Mouse (Mus musculus) neural tube, embryonic 15.5 days (tissue): ENCODE results near the gene Rubcn. TPM values are rescaled to one million over a fixed set of nuclear protein-coding genes. Genes with fewer than 3 reads are reported as not detected.
"Not testable (repeated sequence)": the region's sequence is repeated elsewhere in the genome, so short reads cannot be mapped to it uniquely, and the experiment has no call there.

Source experiments
- ATAC-seq: fragments of 200-750 bp; cut with Nextera tagmentation; 2 replicates; pipeline ENCODE4 v1.8.0; 2017; ENCODE audit warnings: mild to moderate bottlenecking, moderate TSS enrichment, moderate library complexity; ENCODE audit not compliant: low FRiP score
- H3K27ac ChIP-seq: fragments of 300-500 bp; sonication (generic); replicated peaks from 2 replicates; pipeline ENCODE4 v1.5.1; 2015; ENCODE audit warnings: mild to moderate bottlenecking, inconsistent platforms
- H3K27me3 ChIP-seq: fragments of 300-500 bp; sonication (generic); replicated peaks from 2 replicates; pipeline ENCODE4 v1.6.1; 2015; ENCODE audit warnings: inconsistent platforms
- H3K36me3 ChIP-seq: fragments of 300-500 bp; sonication (generic); 2 replicates; pipeline ENCODE4 v1.6.1; 2015; ENCODE audit warnings: inconsistent platforms
- H3K4me1 ChIP-seq: fragments of 300-500 bp; sonication (generic); 2 replicates; pipeline ENCODE4 v1.6.1; 2015; ENCODE audit warnings: inconsistent platforms
- H3K4me2 ChIP-seq: fragments of 300-500 bp; sonication (generic); 2 replicates; pipeline ENCODE4 v1.6.1; 2015; ENCODE audit warnings: inconsistent platforms, mild to moderate bottlenecking, moderate library complexity
- H3K4me3 ChIP-seq: fragments of 300-500 bp; sonication (generic); replicated peaks from 2 replicates; pipeline ENCODE4 v1.5.1; 2015; ENCODE audit warnings: mild to moderate bottlenecking, inconsistent platforms
- H3K9ac ChIP-seq: fragments of 300-500 bp; sonication (generic); replicated peaks from 2 replicates; pipeline ENCODE4 v1.6.1; 2015; ENCODE audit warnings: mild to moderate bottlenecking, inconsistent platforms
- H3K9me3 ChIP-seq: fragments of 300-500 bp; sonication (generic); replicated peaks from 2 replicates; pipeline ENCODE4 v1.6.1; 2016; ENCODE audit warnings: inconsistent platforms
- whole genome bisulfite sequencing: fragments of 180-500 bp; shearing (Covaris S2); methylation state at CpG from one replicate; pipeline ENCODE4 v1.1.7; 2015; ENCODE audit warnings: mixed read lengths; 5-methylcytosine and 5-hydroxymethylcytosine counted together
- polyA plus RNA-seq: library from polyadenylated mRNA; unstranded; fragments of >200 nt; fragmentation: Nextera tagmentation; extraction: Ambion mirVana; gene quantifications from 2 replicates; pipeline ENCODE4 v1.2.1, GENCODE M21; 2015

The Rubcn gene
- polyA plus RNA-seq, 1 experiment from 2014 or later, result 31.9 TPM

DNA sequence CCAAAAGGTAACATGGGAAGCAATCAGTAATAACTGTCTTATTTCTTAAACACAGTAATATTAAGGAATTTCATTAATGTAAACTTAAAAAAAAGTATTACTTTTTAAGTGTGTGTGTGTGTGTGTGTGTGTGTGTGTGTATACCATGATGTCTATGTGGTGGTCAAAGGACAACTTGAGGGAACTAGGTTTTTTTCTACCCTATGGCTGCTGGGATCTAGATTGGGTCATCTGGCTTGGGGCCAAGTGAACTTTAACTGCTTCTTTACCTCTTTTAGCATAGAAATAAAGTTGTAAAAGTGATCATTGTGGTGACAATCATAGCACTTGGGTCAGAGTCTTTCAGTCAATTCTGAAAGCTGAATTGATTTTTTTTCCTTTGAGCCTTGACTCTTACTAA lies 18.6 kb upstream of the Rubcn start:
- Histone ChIP-seq H3K4me3 (no peak overlapping the region), H3K4me2 (no peak overlapping the region), H3K4me1 (no peaks in the 10 kb centered on the region), H3K27me3 (no peaks in the 10 kb centered on the region), H3K27ac (no peak overlapping the region), H3K9ac (no peak overlapping the region), H3K36me3 (peaks cover 52% of the 10 kb centered on the region), H3K9me3 (no peaks in the 10 kb centered on the region)
- no peak for ATAC-seq

- H3K9ac ChIP-seq, result no peak overlapping the region
- no peak overlapping the region for H3K27ac ChIP-seq
- H3K4me3 ChIP-seq, result no peak overlapping the region
- WGBS, result 63% methylated on average over 2 of the region's 2 CpGs
- no peaks in the 10 kb centered on the region for H3K9me3 ChIP-seq
- H3K36me3 ChIP-seq, result peaks cover 53% of the 10 kb centered on the region
- no peak overlapping the region for H3K4me2 ChIP-seq
- H3K4me1 ChIP-seq, result no peaks in the 10 kb centered on the region
- H3K27me3 ChIP-seq, result no peaks in the 10 kb centered on the region
- no peak for ATAC-seq
Observed at GRCm38 (mm10) chr16:32889881-32890280, 12.3 kb upstream of the Rubcn start.

GRCm38 (mm10) chr16:32887996-32888395 lies 10.4 kb upstream of the Rubcn start:
- no peaks in the 10 kb centered on the region for H3K27me3 ChIP-seq

GRCm38 (mm10) chr16:32881538-32881937 lies 4.0 kb upstream of the Rubcn start:
- H3K4me1 ChIP-seq, result peaks cover 34% of the 10 kb centered on the region
- H3K4me3 ChIP-seq, result no peak overlapping the region
- peaks cover 9% of the 10 kb centered on the region; the same call in 1 of the 2 replicates for H3K36me3 ChIP-seq
- 87% methylated on average over 7 of the region's 7 CpGs for WGBS
- H3K9me3 ChIP-seq, result no peaks in the 10 kb centered on the region
- ATAC-seq, result no peak
- no peak overlapping the region for H3K4me2 ChIP-seq
- no peak overlapping the region for H3K9ac ChIP-seq
- H3K27ac ChIP-seq, result no peak overlapping the region
- no peaks in the 10 kb centered on the region for H3K27me3 ChIP-seq

More at GRCm38 (mm10) chr16:32887996-32888395, 10.4 kb upstream of the Rubcn start:
- Histone ChIP-seq H3K36me3 (peaks cover 39% of the 10 kb centered on the region), H3K9me3 (no peaks in the 10 kb centered on the region), H3K4me2 (no peak overlapping the region), H3K4me1 (no peaks in the 10 kb centered on the region), H3K9ac (no peak overlapping the region), H3K4me3 (no peak overlapping the region), H3K27ac (no peak overlapping the region)
- 90% methylated on average over 7 of the region's 7 CpGs for WGBS
- ATAC-seq, result no peak

- H3K9me3 ChIP-seq, result no peaks in the 10 kb centered on the region
- peaks cover 40% of the 10 kb centered on the region for H3K4me1 ChIP-seq
- ATAC-seq, result no peak
- H3K27me3 ChIP-seq, result no peaks in the 10 kb centered on the region
- H3K36me3 ChIP-seq, result no peaks in the 10 kb centered on the region
- peak overlapping the region; percentile 80 for H3K4me2 ChIP-seq
- H3K27ac ChIP-seq, result no peak overlapping the region
- peak overlapping the region; percentile 80 for H3K9ac ChIP-seq
- H3K4me3 ChIP-seq, result peak overlapping the region; percentile 90
- 78% methylated on average over 14 of the region's 14 CpGs for WGBS
Observed at GRCm38 (mm10) chr16:32878972-32879926, 1.7 kb upstream of the Rubcn start.

- Histone ChIP-seq H3K4me3 (peak overlapping the region; percentile 90), H3K27ac (peak overlapping the region; percentile 92), H3K9me3 (no peaks in the 10 kb centered on the region), H3K36me3 (no peaks in the 10 kb centered on the region), H3K9ac (peak overlapping the region; percentile 80), H3K4me1 (peaks cover 40% of the 10 kb centered on the region), H3K27me3 (no peaks in the 10 kb centered on the region), H3K4me2 (peak overlapping the region; percentile 80)
- peak; percentile 75 for ATAC-seq
- under 1% methylated on average over 34 of the region's 34 CpGs for WGBS
Observed at GRCm38 (mm10) chr16:32878157-32878598, 612 bp upstream of the Rubcn start.

- H3K27me3 ChIP-seq, result no peaks in the 10 kb centered on the region
- 33% methylated on average over 9 of the region's 9 CpGs for WGBS
- ATAC-seq, result no peak
- no peaks in the 10 kb centered on the region for H3K36me3 ChIP-seq
- H3K4me1 ChIP-seq, result peaks cover 32% of the 10 kb centered on the region
- no peak overlapping the region for H3K27ac ChIP-seq
- H3K9ac ChIP-seq, result no peak overlapping the region; the same call in 1 of the 2 replicates
- peak overlapping the region; percentile 90 for H3K4me3 ChIP-seq
- no peaks in the 10 kb centered on the region for H3K9me3 ChIP-seq
- H3K4me2 ChIP-seq, result peak overlapping the region; percentile 80
Observed at GRCm38 (mm10) chr16:32876831-32877230, 735 bp downstream of the Rubcn start.

- 93% methylated on average over 3 of the region's 3 CpGs for WGBS
- H3K27ac ChIP-seq, result no peak overlapping the region
- H3K4me1 ChIP-seq, result peaks cover 29% of the 10 kb centered on the region
- no peaks in the 10 kb centered on the region for H3K27me3 ChIP-seq
- H3K36me3 ChIP-seq, result no peaks in the 10 kb centered on the region
- H3K9ac ChIP-seq, result no peak overlapping the region
- no peak for ATAC-seq
- no peak overlapping the region for H3K4me3 ChIP-seq
- no peak overlapping the region for H3K4me2 ChIP-seq
- no peaks in the 10 kb centered on the region for H3K9me3 ChIP-seq
Observed at GRCm38 (mm10) chr16:32875847-32876246, 1.7 kb downstream of the Rubcn start.

DNA sequence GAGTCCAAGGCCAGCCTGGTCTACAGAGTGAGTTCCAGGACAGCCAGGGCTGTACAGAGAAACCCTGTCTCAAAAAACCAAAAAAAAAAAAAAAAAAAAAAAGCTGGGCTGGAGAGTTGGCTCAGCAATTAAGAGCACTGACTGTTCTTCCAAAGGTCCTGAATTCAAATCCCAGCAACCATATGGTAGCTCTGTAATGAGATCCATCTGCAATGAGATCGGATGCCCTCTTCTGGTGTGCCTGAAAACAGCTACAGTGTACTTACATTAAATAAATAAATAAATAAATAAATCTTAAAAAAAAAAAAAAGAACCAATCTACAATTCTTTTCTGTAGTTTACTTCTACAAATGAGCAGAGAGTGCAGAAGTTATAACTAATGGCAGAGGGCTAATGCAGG lies 2.3 kb downstream of the Rubcn start:
- H3K9ac ChIP-seq, H3K4me3 ChIP-seq, ATAC-seq, H3K4me2 ChIP-seq, H3K9me3 ChIP-seq, H3K36me3 ChIP-seq, H3K27me3 ChIP-seq, H3K27ac ChIP-seq: not testable (repeated sequence)
- peaks cover 24% of the 10 kb centered on the region for H3K4me1 ChIP-seq
- WGBS, result 72% methylated on average over 1 of the region's 1 CpGs

DNA sequence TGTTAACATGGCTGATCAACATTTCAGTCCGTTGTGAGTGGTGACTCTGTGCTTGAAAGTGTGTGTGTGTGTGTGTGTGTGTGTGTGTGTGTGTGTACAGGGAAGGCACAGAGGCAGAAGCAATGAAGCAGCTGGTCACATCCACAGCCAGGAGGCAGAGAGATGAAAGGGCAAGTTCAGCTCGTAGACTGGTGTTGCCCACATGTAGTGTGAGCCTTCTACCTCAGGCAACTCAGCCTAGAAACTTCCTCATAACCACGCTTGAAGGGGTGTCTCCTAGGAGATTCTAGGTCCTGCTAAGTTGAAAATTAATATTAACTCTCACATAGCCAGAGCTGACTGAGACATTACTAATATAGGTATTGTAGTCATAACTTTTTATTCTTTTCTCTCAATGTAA lies 4.2 kb downstream of the Rubcn start:
- ATAC-seq, result no peak
- WGBS, result 68% methylated on average over 3 of the region's 3 CpGs
- Histone ChIP-seq H3K9me3 (no peaks in the 10 kb centered on the region), H3K36me3 (no peaks in the 10 kb centered on the region), H3K9ac (no peak overlapping the region), H3K4me3 (no peak overlapping the region), H3K27ac (no peak overlapping the region), H3K27me3 (no peaks in the 10 kb centered on the region), H3K4me1 (peaks cover 16% of the 10 kb centered on the region), H3K4me2 (no peak overlapping the region)

GRCm38 (mm10) chr16:32870231-32870630 lies 7.3 kb downstream of the Rubcn start:
- Histone ChIP-seq H3K27ac (no peak overlapping the region), H3K36me3 (no peaks in the 10 kb centered on the region), H3K9me3 (no peaks in the 10 kb centered on the region), H3K4me1 (peaks cover 20% of the 10 kb centered on the region), H3K4me2 (no peak overlapping the region), H3K27me3 (no peaks in the 10 kb centered on the region), H3K4me3 (no peak overlapping the region), H3K9ac (no peak overlapping the region)
- no peak for ATAC-seq
- 67% methylated on average over 5 of the region's 5 CpGs for WGBS

DNA sequence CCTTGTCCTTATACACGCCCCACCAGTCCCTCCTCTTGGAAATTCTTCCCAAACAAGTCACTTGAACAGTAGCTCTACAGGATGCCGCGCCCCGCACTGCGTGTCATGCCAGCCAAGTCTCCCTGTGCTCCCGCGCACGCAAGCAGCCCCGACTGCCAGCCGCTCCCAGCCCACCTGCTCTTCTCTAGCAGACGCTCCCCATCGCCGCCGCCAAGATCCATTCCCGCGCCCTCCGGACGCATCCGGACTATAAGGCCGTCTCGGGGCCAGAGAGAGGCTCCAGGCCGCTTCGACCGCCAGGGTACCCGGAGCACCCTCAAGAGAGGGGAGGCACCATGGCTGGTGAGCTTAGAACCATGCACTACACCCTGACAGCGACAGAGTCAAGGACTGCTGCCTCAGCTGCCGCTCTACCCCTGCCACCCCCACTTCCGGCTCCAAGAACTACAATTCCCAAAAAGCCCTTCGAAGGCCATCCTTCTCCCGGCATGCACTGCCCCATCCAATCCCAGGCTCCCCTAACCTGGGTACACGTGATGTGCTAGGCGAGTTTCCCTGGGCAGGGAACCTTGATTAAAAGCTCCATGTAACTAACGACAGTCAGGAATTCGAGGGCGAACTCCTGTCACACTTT lies 9.5 kb downstream of the Rubcn start:
- H3K9me3 ChIP-seq, result no peaks in the 10 kb centered on the region
- H3K36me3 ChIP-seq, result peaks cover 3% of the 10 kb centered on the region; the same call in 1 of the 2 replicates
- peaks cover 20% of the 10 kb centered on the region for H3K4me1 ChIP-seq
- H3K9ac ChIP-seq, result peak overlapping the region; percentile 72
- WGBS, result under 1% methylated on average over 35 of the region's 35 CpGs
- no peaks in the 10 kb centered on the region for H3K27me3 ChIP-seq
- peak; percentile 99 for ATAC-seq
- H3K27ac ChIP-seq, result peak overlapping the region; percentile 90
- peak overlapping the region; percentile 81 for H3K4me2 ChIP-seq
- H3K4me3 ChIP-seq, result peak overlapping the region; percentile 79
